Mouse (Mus musculus): ENCODE measurements around the gene Tbc1d9b. TPM values are rescaled to one million over a fixed set of nuclear protein-coding genes. Genes with fewer than 3 reads are reported as not detected.

Tbc1d9b gene
- total RNA-seq, 2 experiments from 2014 or later: 74.0 to 76.4 TPM

DNA sequence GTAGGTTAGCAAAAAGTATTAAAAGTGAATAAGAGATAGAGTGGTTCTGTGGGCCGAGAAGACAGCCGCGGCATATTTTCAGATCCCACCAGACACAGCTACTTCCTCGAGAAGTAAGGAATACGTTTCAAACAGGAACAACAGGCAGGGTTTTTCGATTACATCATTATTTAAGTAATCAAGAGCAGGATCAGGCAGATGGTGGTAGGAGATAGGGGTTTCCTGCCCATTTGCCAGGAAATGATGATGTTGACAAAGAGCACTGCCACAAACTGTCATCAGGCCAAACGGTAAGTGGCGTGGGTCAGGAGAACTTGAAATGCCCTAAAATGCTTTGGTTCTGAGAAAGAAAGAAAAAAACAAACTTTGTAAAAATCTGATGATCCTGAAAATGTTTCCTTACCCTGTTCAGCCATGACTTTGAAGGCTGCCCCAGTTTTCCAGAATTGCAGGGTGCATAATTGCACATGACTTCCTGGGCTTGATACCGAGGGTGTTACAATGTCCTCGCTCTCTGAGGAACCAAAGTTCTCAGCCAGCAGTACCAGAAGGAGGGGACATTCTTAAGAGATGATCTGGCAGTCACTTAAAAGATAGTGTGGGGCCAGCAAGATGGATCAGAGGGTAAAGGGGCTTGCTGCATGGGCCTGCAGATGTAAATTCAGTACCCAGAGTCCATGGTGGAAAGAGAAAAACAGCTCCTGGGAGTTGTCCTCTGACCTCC, 3.1 kb downstream of the Tbc1d9b start:
- DNase-seq (ENCODE audit: low spot score in 2 of 2): no peak

- DNase-seq (ENCODE audit: low spot score in 2 of 2): no peak
These were observed 7.1 kb downstream of the Tbc1d9b start for GRCm38 (mm10) chr11:50138206-50138822.

GRCm38 (mm10) chr11:50139571-50139970, 8.4 kb downstream of the Tbc1d9b start:
- DNase-seq (ENCODE audit: low spot score in 2 of 2): no peak

DNA sequence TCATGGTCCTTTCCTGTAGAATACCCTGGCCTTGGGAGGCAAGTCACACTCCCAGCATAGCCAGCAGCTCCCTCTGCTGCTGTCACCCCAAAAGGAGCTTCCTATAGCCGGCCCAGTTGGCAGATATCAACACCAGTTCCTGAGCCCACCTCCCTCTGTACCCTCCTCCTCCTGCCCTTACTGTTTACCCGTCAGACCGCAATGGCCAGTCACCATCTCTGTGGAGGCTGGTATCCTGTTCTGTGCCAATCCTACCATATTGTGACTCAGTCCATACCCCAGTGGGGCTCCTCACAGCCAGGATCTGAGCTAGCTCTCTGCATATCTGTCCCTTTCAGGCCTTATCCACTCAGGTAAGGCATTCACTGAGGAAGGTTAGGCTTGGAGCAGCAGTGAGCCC, 14.3 kb downstream of the Tbc1d9b start:
- no peak for DNase-seq (ENCODE audit: low spot score in 2 of 2)

DNA sequence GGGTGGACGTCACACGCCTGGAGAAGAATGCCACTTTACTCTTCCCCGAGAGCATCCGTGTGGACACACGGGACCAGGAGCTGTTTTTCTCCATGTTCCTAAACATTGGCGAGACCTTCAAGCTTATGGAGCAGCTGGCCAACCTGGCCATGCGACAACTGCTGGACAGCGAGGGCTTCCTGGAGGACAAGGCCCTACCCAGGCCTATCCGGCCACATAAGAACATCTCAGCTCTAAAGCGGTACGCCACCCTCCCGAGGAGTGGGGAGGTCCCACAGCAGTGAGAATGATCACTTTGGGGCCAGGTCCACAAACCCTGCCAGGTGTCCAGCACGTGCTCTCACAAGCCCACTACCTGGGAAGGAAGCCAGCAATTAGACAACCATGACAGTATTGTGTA, 14.9 kb downstream of the Tbc1d9b start:
- DNase-seq (ENCODE audit: low spot score in 2 of 2): no peak

- DNase-seq (ENCODE audit: low spot score in 2 of 2): no peak
These were observed 16.2 kb downstream of the Tbc1d9b start for GRCm38 (mm10) chr11:50147267-50147957.

DNA sequence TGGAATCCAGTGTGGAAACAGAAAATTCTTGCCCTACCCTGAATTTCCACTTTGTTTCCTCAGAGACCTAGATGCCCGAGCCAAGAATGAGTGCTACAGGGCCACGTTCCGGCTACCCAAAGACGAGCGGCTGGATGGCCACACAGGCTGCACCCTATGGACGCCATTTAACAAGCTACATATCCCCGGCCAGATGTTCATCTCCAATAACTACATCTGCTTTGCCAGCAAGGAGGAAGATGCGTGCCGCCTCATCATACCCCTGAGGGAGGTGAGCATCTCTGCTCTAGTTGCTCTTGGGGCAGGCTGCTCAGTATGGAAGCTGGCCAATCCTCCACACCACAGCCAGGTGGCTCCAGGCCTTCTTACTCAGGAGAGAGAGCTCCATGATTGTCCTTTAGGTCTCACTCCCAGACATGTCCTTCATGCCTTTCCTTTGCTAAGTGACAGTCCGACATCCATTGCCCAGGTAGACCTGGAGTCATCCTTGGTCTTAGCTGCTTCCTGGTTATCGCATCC, 16.8 kb downstream of the Tbc1d9b start:
- DNase-seq (ENCODE audit: low spot score in 2 of 2): no peak

- no peak for DNase-seq (ENCODE audit: low spot score in 2 of 2)
These were observed 18.0 kb downstream of the Tbc1d9b start for GRCm38 (mm10) chr11:50149200-50149599.

DNA sequence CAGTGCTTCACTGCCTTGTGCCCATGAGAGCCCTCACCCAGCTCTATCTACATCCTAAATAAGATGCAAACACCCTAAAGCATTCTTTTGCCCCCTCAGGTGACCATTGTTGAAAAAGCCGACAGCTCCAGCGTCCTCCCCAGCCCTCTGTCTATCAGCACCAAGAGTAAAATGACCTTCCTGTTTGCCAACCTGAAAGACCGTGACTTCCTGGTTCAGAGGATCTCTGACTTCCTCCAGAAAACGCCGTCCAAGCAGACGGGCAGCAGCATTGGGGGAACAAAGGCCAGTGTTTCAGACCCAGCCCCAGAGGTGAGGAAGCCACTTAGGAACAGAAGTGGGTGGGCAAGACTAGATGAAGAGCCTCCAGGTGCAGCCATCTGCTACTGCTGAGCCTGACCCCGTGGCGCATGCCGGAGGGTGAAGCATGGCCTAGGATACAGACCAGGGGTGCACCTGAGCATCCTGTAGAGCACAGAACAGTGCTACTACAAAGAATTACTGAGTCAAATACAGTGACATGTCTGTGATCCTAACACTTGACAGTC, 18.5 kb downstream of the Tbc1d9b start:
- DNase-seq (ENCODE audit: low spot score in 2 of 2): no peak

- no peak for DNase-seq (ENCODE audit: low spot score in 2 of 2)
These were observed 20.2 kb downstream of the Tbc1d9b start for GRCm38 (mm10) chr11:50151374-50151773.

- no peak for DNase-seq (ENCODE audit: low spot score in 2 of 2)
These were observed 23.0 kb downstream of the Tbc1d9b start for GRCm38 (mm10) chr11:50154166-50154565.

DNA sequence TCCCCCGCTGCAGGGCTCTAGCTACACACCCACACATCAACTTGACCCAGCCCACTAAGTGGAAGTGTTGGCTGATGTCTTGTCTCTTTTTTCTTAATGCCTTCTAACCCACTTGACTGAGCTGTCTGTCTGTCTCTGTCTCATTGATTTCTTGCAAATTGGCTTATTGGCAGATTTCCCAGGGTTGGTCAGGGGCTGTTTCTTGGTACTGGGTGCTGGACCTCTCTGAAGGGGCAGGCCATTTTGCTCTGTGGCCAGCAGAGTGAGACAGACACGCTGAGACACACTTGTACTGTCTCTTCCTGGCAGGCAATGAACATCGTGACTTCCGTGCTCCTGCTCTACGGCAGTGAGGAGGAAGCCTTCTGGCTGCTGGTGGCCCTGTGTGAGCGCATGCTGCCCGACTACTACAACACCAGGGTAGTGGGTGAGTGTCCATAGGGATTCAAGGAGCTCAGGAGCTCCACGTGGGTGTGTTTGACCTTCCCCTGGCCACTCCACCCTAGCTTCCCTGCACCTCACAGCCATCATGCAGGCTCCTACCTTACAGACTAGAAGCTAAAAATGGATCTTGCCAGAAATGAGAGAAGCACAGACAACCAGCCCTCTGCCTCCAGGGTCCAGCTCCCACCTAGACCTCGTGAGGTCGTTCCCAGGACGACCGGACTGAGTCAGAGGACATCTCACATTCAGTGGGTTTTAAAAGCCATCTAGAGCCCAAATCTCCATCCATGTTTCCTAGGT, 23.8 kb downstream of the Tbc1d9b start:
- no peak for DNase-seq (ENCODE audit: low spot score in 2 of 2)

- no peak for DNase-seq (ENCODE audit: low spot score in 2 of 2)
These were observed 24.6 kb downstream of the Tbc1d9b start for GRCm38 (mm10) chr11:50155785-50156184.

DNA sequence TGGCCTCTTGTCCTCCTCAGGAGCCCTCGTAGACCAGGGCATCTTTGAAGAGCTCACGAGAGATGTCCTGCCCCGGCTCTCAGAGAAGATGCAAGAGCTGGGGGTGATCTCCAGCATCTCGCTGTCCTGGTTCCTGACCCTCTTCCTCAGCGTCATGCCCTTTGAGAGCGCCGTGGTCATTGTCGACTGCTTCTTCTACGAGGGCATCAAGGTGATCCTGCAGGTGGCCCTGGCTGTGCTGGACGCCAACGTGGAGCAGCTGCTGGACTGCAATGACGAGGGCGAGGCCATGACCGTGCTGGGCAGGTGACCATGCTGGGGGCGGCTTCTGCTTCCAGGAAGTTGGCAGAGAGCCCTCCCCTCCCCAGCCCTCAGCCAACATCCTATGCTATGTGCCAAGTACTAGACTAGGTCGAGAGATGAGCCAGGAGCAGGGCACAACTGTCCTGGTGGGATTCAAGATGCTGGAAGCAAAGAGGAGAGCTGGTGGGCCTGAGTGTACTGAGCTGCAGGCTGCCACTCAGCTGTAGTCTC, 25.6 kb downstream of the Tbc1d9b start:
- no peak for DNase-seq (ENCODE audit: low spot score in 2 of 2)

GRCm38 (mm10) chr11:50158346-50158745, 27.1 kb downstream of the Tbc1d9b start:
- no peak for DNase-seq (ENCODE audit: low spot score in 2 of 2)

- no peak for DNase-seq (ENCODE audit: low spot score in 2 of 2)
These were observed 28.2 kb downstream of the Tbc1d9b start for GRCm38 (mm10) chr11:50159347-50159746.

- DNase-seq (ENCODE audit: low spot score in 2 of 2): peak; percentile 51 to 71
These were observed 30.5 kb downstream of the Tbc1d9b start for GRCm38 (mm10) chr11:50161578-50162304.

DNA sequence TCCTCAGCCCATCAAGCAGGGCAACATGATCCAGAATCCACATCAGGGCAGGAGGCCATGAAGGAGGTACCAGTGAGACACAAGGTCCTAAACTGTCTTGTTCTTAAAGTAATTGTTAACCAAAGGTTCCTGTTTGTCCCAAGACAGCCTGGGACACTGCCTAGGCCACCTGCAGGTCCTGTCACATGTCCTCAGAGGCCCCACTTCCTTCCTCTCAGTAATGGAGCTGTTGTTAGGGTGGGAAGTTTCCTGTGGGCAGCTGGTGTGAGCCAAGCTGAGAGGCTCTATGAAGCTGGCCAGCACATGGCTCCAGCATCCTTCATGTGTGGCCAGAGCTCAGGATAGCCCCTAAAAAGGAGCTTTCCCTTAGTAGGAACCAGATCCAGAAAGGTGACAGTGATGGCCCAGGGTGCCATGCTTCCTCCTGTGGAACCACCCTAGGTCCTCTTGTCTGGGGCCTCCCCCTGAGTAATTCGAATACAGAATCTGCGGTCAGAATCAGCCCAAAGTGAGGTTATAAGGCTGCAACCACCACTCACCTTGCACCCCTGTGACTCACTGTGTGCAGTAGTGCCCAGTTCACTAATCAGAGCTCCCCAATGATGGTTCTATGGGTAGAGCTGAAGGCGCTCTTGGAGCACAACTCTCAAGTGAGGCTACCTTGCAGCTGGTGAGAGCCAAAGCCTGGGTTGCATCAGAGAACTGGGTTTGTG, 31.3 kb downstream of the Tbc1d9b start:
- DNase-seq (ENCODE audit: low spot score in 2 of 2): no peak

DNA sequence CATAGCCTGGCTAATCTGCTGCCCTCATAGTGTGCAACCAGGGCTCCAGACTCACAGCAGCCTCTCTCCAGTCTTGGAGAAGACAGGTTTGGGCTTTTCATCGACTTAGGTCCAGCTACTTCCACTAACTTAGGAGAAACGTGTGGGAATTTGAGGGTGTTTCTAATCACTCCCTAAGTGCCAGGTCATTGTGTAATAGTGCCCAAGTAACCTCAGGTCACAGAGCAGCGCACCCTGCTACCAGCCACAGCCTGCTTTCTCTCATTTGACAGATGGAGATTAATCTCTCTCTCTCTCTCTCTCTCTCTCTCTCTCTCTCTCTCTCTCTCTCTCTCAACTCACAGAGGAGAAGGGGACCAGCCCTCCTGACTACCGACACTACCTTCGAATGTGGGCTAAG, 37.2 kb downstream of the Tbc1d9b start:
- no peak for DNase-seq (ENCODE audit: low spot score in 2 of 2)

All from layer of hippocampus, postnatal 10 days (tissue).